Mouse (Mus musculus): ENCODE results near the gene Lyrm4. TPM values are rescaled to one million over a fixed set of nuclear protein-coding genes. Genes with fewer than 3 reads are reported as not detected.
A peak's percentile ranks its signal among the peaks of the same experiment; 100 is the strongest.

The Lyrm4 gene
- total RNA-seq (2014; rRNA removed), result 4.2 and 4.6 TPM in 2 replicates
- 2.7 and 2.8 TPM in 2 replicates for polyA plus RNA-seq (2012; rRNA removed)

- peak within 1 kb of the TSS; percentile 79 for H3K4me3 ChIP-seq (ENCODE audit: insufficient read depth, low read depth, low read length)
- no peaks in the 10 kb centered on the region for H3K36me3 ChIP-seq (ENCODE audit: control insufficient read depth, insufficient read depth, low read length)
- WGBS, result under 1% methylated on average over 75 of the region's 75 CpGs
- H3K4me1 ChIP-seq (ENCODE audit: control insufficient read depth, insufficient read depth, low read length), result no peaks in the 10 kb centered on the region; the same call in 1 of the 2 replicates
- peak within 1 kb of the TSS; percentile 90 for H3K9ac ChIP-seq (ENCODE audit: low read depth, low read length)
- no peaks in the 10 kb centered on the region for H3K27me3 ChIP-seq (ENCODE audit: control insufficient read depth, insufficient read depth, low read length)
- DNase-seq (ENCODE audit: extremely low read depth, low read depth, low spot score), result peak; percentile 88
- no peak for TF ChIP-seq CTCF (IDR thresholded peaks at IDR 0.05; ENCODE audit: low read depth, low read length)
- 0 out of 2 replicates have a peak, but pooled peaks have one; percentile 51 for TF ChIP-seq POLR2A (IDR thresholded peaks at IDR 0.05; ENCODE audit: extremely low read depth, insufficient read depth, low read length)
- peaks cover 9% of the 10 kb centered on the region; the same call in 1 of the 2 replicates for H3K79me2 ChIP-seq (ENCODE audit: control insufficient read depth, insufficient read depth, low read length)
- H3K27ac ChIP-seq (replicated peaks; ENCODE audit: insufficient read depth, low read depth, low read length), result peak within 1 kb of the TSS; percentile 93
These were observed at the start of gene Lyrm4, which contains the start of gene Fars2 for GRCm38 (mm10) chr13:36117143-36118014. Gene Lyrm4, minus strand, starts transcription at chr13:36117526. Gene Fars2, plus strand, starts transcription at chr13:36117412.

GRCm38 (mm10) chr13:36163898-36164297, 46.6 kb upstream of the Lyrm4 start:
- DNase-seq (ENCODE audit: extremely low read depth, low read depth, low spot score), result no peak
- H3K9ac ChIP-seq (ENCODE audit: low read depth, low read length), result no peak overlapping the region
- H3K27me3 ChIP-seq (ENCODE audit: control insufficient read depth, insufficient read depth, low read length), result no peaks in the 10 kb centered on the region
- WGBS, result 57% methylated on average over 1 of the region's 1 CpGs
- no peaks in the 10 kb centered on the region; the same call in 1 of the 2 replicates for H3K79me2 ChIP-seq (ENCODE audit: control insufficient read depth, insufficient read depth, low read length)
- no peak for TF ChIP-seq POLR2A (IDR thresholded peaks at IDR 0.05; ENCODE audit: extremely low read depth, insufficient read depth, low read length)
- no peak for TF ChIP-seq CTCF (IDR thresholded peaks at IDR 0.05; ENCODE audit: low read depth, low read length)
- H3K27ac ChIP-seq (replicated peaks; ENCODE audit: insufficient read depth, low read depth, low read length), result no peak overlapping the region
- no peaks in the 10 kb centered on the region for H3K36me3 ChIP-seq (ENCODE audit: control insufficient read depth, insufficient read depth, low read length)
- H3K4me3 ChIP-seq (ENCODE audit: insufficient read depth, low read depth, low read length), result no peak overlapping the region
- H3K4me1 ChIP-seq (ENCODE audit: control insufficient read depth, insufficient read depth, low read length), result no peaks in the 10 kb centered on the region

GRCm38 (mm10) chr13:36163411-36163810, 46.1 kb upstream of the Lyrm4 start:
- Histone ChIP-seq H3K27me3 (ENCODE audit: control insufficient read depth, insufficient read depth, low read length) (no peaks in the 10 kb centered on the region), H3K9ac (ENCODE audit: low read depth, low read length) (no peak overlapping the region), H3K79me2 (ENCODE audit: control insufficient read depth, insufficient read depth, low read length) (no peaks in the 10 kb centered on the region; the same call in 1 of the 2 replicates), H3K4me1 (ENCODE audit: control insufficient read depth, insufficient read depth, low read length) (no peaks in the 10 kb centered on the region), H3K27ac (replicated peaks; ENCODE audit: insufficient read depth, low read depth, low read length) (no peak overlapping the region), H3K36me3 (ENCODE audit: control insufficient read depth, insufficient read depth, low read length) (no peaks in the 10 kb centered on the region), H3K4me3 (ENCODE audit: insufficient read depth, low read depth, low read length) (no peak overlapping the region)
- WGBS, result 89% methylated on average over 5 of the region's 5 CpGs
- DNase-seq (ENCODE audit: extremely low read depth, low read depth, low spot score), result no peak
- TF ChIP-seq POLR2A (IDR thresholded peaks at IDR 0.05; ENCODE audit: extremely low read depth, insufficient read depth, low read length) (no peak), CTCF (IDR thresholded peaks at IDR 0.05; ENCODE audit: low read depth, low read length) (no peak)

- Histone ChIP-seq H3K79me2 (ENCODE audit: control insufficient read depth, insufficient read depth, low read length) (no peaks in the 10 kb centered on the region; the same call in 1 of the 2 replicates), H3K9ac (ENCODE audit: low read depth, low read length) (no peak overlapping the region), H3K4me3 (ENCODE audit: insufficient read depth, low read depth, low read length) (no peak overlapping the region), H3K27me3 (ENCODE audit: control insufficient read depth, insufficient read depth, low read length) (no peaks in the 10 kb centered on the region), H3K4me1 (ENCODE audit: control insufficient read depth, insufficient read depth, low read length) (peaks cover 6% of the 10 kb centered on the region; the same call in 1 of the 2 replicates), H3K36me3 (ENCODE audit: control insufficient read depth, insufficient read depth, low read length) (no peaks in the 10 kb centered on the region), H3K27ac (replicated peaks; ENCODE audit: insufficient read depth, low read depth, low read length) (no peak overlapping the region)
- no peak for TF ChIP-seq CTCF (IDR thresholded peaks at IDR 0.05; ENCODE audit: low read depth, low read length)
- no peak for TF ChIP-seq POLR2A (IDR thresholded peaks at IDR 0.05; ENCODE audit: extremely low read depth, insufficient read depth, low read length)
- peak; percentile 29 for DNase-seq (ENCODE audit: extremely low read depth, low read depth, low spot score)
- WGBS, result 69% methylated on average over 7 of the region's 7 CpGs
These were observed 39.1 kb upstream of the Lyrm4 start for GRCm38 (mm10) chr13:36156340-36156931.

- H3K4me3 ChIP-seq (ENCODE audit: insufficient read depth, low read depth, low read length), result no peak overlapping the region
- WGBS, result 76% methylated on average over 5 of the region's 5 CpGs
- H3K9ac ChIP-seq (ENCODE audit: low read depth, low read length), result no peak overlapping the region
- H3K27ac ChIP-seq (replicated peaks; ENCODE audit: insufficient read depth, low read depth, low read length), result no peak overlapping the region
- TF ChIP-seq CTCF (IDR thresholded peaks at IDR 0.05; ENCODE audit: low read depth, low read length) (no peak), POLR2A (IDR thresholded peaks at IDR 0.05; ENCODE audit: extremely low read depth, insufficient read depth, low read length) (no peak)
- no peaks in the 10 kb centered on the region for H3K27me3 ChIP-seq (ENCODE audit: control insufficient read depth, insufficient read depth, low read length)
- peaks cover 2% of the 10 kb centered on the region; the same call in 1 of the 2 replicates for H3K79me2 ChIP-seq (ENCODE audit: control insufficient read depth, insufficient read depth, low read length)
- DNase-seq (ENCODE audit: extremely low read depth, low read depth, low spot score), result no peak
- H3K4me1 ChIP-seq (ENCODE audit: control insufficient read depth, insufficient read depth, low read length), result peaks cover 10% of the 10 kb centered on the region
- H3K36me3 ChIP-seq (ENCODE audit: control insufficient read depth, insufficient read depth, low read length), result no peaks in the 10 kb centered on the region
These were observed 35.6 kb upstream of the Lyrm4 start for GRCm38 (mm10) chr13:36152728-36153498.
